ENCODE assay signal across 9 mouse cellular contexts in genomic region chr10:62275235-62275634, GRCm38 (mm10). TPM values are rescaled to one million over a fixed set of nuclear protein-coding genes. Genes with fewer than 3 reads are reported as not detected.
DNase-seq lines count a peak whose midpoint lies in the region; ATAC-seq lines count a peak whose summit lies in the region.
"Had no signal": no experiment of that assay in that cellular context is flagged by ENCODE, and none has a peak within 500 bp of the region (broad histone marks: within the 10 kb centered on the region; RNA-seq: fewer than 3 reads in every experiment).

No protein-coding gene starts in this region.

- DNase-seq in forebrain, embryonic 10.5 days (ENCODE audit: extremely low spot score, low spot score): peak; percentile 82
- peak; percentile 64 for DNase-seq in T-cell, adult 2 months (ENCODE audit: low spot score)
- DNase-seq in cerebellum, postnatal 36 days: peak; percentile 93 to 96
- peak; percentile 79 to 96 for DNase-seq in layer of hippocampus, postnatal 25 days (ENCODE audit: extremely low spot score in 1 of 2, low spot score in 1 of 2)
- DNase-seq in spleen, postnatal 36 days (ENCODE audit: low spot score in 2 of 2): peak; percentile 61 to 71

- no peak overlapping the region for H3K9ac ChIP-seq in forebrain, embryonic 13.5 days
- H3K9ac ChIP-seq: midbrain, embryonic 12.5 days had no signal

- no peak overlapping the region for H3K27ac ChIP-seq in forebrain, embryonic 10.5 days
- H3K27ac ChIP-seq in forebrain, embryonic 13.5 days: no peak overlapping the region
- H3K27ac ChIP-seq: midbrain, embryonic 12.5 days had no signal

- H3K36me3 ChIP-seq in forebrain, embryonic 10.5 days (replicated peaks): peaks cover 23% of the 10 kb centered on the region
- peaks cover 40% of the 10 kb centered on the region for H3K36me3 ChIP-seq in forebrain, embryonic 13.5 days (ENCODE audit: poor library complexity, severe bottlenecking)

- no peaks in the 10 kb centered on the region for H3K4me1 ChIP-seq in forebrain, embryonic 10.5 days
- H3K4me1 ChIP-seq in forebrain, embryonic 13.5 days: no peaks in the 10 kb centered on the region
- H3K4me1 ChIP-seq: midbrain, embryonic 12.5 days had no signal

- 44% methylated on average over 4 of the region's 4 CpGs for WGBS in forebrain, embryonic 10.5 days
- 38% methylated on average over 4 of the region's 4 CpGs for WGBS in forebrain, embryonic 13.5 days

- 0 out of 2 replicates have a peak, but pooled peaks cover 4% of the 10 kb centered on the region for H3K9me3 ChIP-seq in forebrain, embryonic 10.5 days
- no peaks in the 10 kb centered on the region for H3K9me3 ChIP-seq in forebrain, embryonic 13.5 days (replicated peaks)

- no peak overlapping the region for H3K4me2 ChIP-seq in forebrain, embryonic 13.5 days
- H3K4me2 ChIP-seq: midbrain, embryonic 12.5 days had no signal

- H3K27me3 ChIP-seq in forebrain, embryonic 10.5 days (ENCODE audit: poor library complexity, severe bottlenecking): no peaks in the 10 kb centered on the region
- no peaks in the 10 kb centered on the region for H3K27me3 ChIP-seq in forebrain, embryonic 13.5 days
- H3K27me3 ChIP-seq: midbrain, embryonic 12.5 days had no signal

- H3K4me3 ChIP-seq in forebrain, embryonic 10.5 days: no peak overlapping the region
- H3K4me3 ChIP-seq in forebrain, embryonic 13.5 days: no peak overlapping the region
- H3K4me3 ChIP-seq: midbrain, embryonic 12.5 days had no signal

- no peak for ATAC-seq in forebrain, embryonic 13.5 days
- ATAC-seq in granulocyte monocyte progenitor cell, adult 5-6 weeks (replicated peaks; ENCODE audit: poor library complexity, severe bottlenecking): peak; percentile 55
- peak; percentile 62 for ATAC-seq in megakaryocyte-erythroid progenitor cell, adult 5-6 weeks (replicated peaks; ENCODE audit: low FRiP score, low TSS enrichment, poor library complexity, severe bottlenecking)

RNA-seq across cellular contexts. Expression of gene Tacr2, which starts 23.0 kb away (rescaled TPM):
- not detected in 2 replicates for polyA plus RNA-seq in forebrain, embryonic 10.5 days (2016; fragmentation: Nextera tagmentation; extraction: Ambion mirVana)
- polyA plus RNA-seq in forebrain, embryonic 13.5 days (2015; fragmentation: Nextera tagmentation; extraction: Ambion mirVana): not detected in 2 replicates
- total RNA-seq in granulocyte monocyte progenitor cell, adult 5-6 weeks (2014; fragmentation: Nextera tagmentation): not detected in 2 replicates
- 0.22 TPM in 1 of 2 replicates, not detected in the other for total RNA-seq in granulocyte monocyte progenitor cell, adult 5-6 weeks (2017)
- under 1 TPM in 1 of 2 experiments, not detected in 1; 0.20 TPM for total RNA-seq in layer of hippocampus, postnatal 25 days (2021)
- total RNA-seq in megakaryocyte-erythroid progenitor cell, adult 5-6 weeks (2014; fragmentation: Nextera tagmentation): not detected in 2 replicates
- not detected in 2 replicates for total RNA-seq in megakaryocyte-erythroid progenitor cell, adult 5-6 weeks (2017)
- polyA plus RNA-seq: midbrain, embryonic 12.5 days had no signal

RNA-seq across cellular contexts. Expression of gene Tspan15, which starts 44.2 kb away (rescaled TPM):
- polyA plus RNA-seq in forebrain, embryonic 10.5 days (2016; fragmentation: Nextera tagmentation; extraction: Ambion mirVana): 20.3 and 21.9 TPM in 2 replicates
- 14.2 and 18.0 TPM in 2 replicates for polyA plus RNA-seq in forebrain, embryonic 13.5 days (2015; fragmentation: Nextera tagmentation; extraction: Ambion mirVana)
- total RNA-seq in granulocyte monocyte progenitor cell, adult 5-6 weeks (2014; fragmentation: Nextera tagmentation): not detected in 2 replicates
- 0.13 TPM in 1 of 2 replicates, not detected in the other for total RNA-seq in granulocyte monocyte progenitor cell, adult 5-6 weeks (2017)
- 10 to 100 TPM; 20.7 to 21.3 TPM for total RNA-seq in layer of hippocampus, postnatal 25 days (2021)
- 1.9 and 10.3 TPM in 2 replicates for total RNA-seq in megakaryocyte-erythroid progenitor cell, adult 5-6 weeks (2014; fragmentation: Nextera tagmentation)
- 1.5 and 1.7 TPM in 2 replicates for total RNA-seq in megakaryocyte-erythroid progenitor cell, adult 5-6 weeks (2017)
